Mouse (Mus musculus) kidney, adult 2 months (tissue): ENCODE results near the gene Dlg2. TPM values are rescaled to one million over a fixed set of nuclear protein-coding genes. Genes with fewer than 3 reads are reported as not detected.
A peak's percentile ranks its signal among the peaks of the same experiment; 100 is the strongest.

ENCODE experiments used
- DNase-seq: peaks from one replicate; pipeline ENCODE4 v3.0.0; 2021
- H3K27ac ChIP-seq: fragments of 200-500 bp; 2 replicates; pipeline ENCODE4 v1.5.1; 2012; ENCODE audit warnings: low read depth, low read length, control low read depth, inconsistent platforms; ENCODE audit not compliant: insufficient read depth
- H3K27me3 ChIP-seq: fragments of 200-500 bp; replicated peaks from 2 replicates; pipeline ENCODE4 v1.6.1; 2012; ENCODE audit warnings: mild to moderate bottlenecking, moderate library complexity, low read length, inconsistent platforms; ENCODE audit not compliant: control insufficient read depth, insufficient read depth
- H3K36me3 ChIP-seq: fragments of 200-500 bp; 2 replicates; pipeline ENCODE4 v1.6.1; 2012; ENCODE audit warnings: mild to moderate bottlenecking, moderate library complexity, low read length, inconsistent platforms; ENCODE audit not compliant: control insufficient read depth, insufficient read depth
- H3K4me1 ChIP-seq: fragments of 200-500 bp; 2 replicates; pipeline ENCODE4 v1.6.1; 2011; ENCODE audit warnings: low read length; ENCODE audit not compliant: control insufficient read depth, insufficient read depth
- H3K4me3 ChIP-seq: fragments of 200-500 bp; 2 replicates; pipeline ENCODE4 v1.5.1; 2011; ENCODE audit warnings: mild to moderate bottlenecking, low read depth, low read length, control low read depth; ENCODE audit not compliant: insufficient read depth
- CTCF ChIP-seq: fragments of 200-500 bp; conservative IDR thresholded peaks from 2 replicates; pipeline ENCODE4 v1.5.1; 2011; ENCODE audit warnings: low read depth, mild to moderate bottlenecking, control low read depth, low read length, moderate library complexity, mixed read lengths; ENCODE audit not compliant: insufficient read depth, insufficient read length
- POLR2A ChIP-seq: fragments of 200-500 bp; IDR thresholded peaks from one replicate; pipeline ENCODE4 v1.6.1; 2011; ENCODE audit warnings: low read depth, low read length, control low read depth
- WGBS: fragments of 180-500 bp; shearing (Covaris S2); methylation state at CpG from one replicate; pipeline ENCODE4 v1.1.7; 2018; 5-methylcytosine and 5-hydroxymethylcytosine counted together
- polyA plus RNA-seq: library from polyadenylated mRNA; depleted of rRNA; stranded (reverse); fragments of >200 nt; gene quantifications from 2 replicates; pipeline ENCODE4 v1.2.3, GENCODE M21; 2012

Dlg2 gene
- polyA plus RNA-seq, 1 experiment, result 2.1 TPM

DNA sequence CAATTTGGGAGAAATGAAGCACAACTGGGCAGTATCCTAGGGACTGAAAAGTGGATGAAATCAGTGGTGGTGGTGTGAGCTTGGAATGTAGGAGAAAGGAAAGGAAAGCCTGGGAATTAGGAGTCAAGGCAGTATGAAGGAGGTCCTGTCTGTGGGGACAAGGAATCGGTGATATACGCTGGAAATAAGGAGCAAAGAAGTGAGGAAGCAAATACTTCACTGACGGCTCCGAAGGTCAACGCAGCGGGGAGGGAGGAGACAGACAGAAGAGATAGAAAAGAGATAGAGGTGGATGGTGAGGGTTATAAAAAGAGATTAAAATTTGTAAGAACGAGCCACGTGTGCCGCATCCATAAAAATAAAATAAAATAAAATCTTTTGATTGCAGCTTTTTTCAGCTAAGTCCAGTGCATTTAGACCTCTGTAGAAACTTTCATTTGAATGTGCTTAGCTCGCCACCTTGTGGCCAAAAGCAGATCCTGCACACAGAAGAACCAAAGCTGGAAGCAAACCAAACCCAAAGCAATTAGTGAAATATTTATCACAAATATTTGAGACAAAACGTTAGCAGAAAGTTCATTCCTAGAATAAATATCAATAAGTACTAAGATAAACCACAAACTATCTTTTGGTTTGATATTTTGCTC, 955.2 kb downstream of the Dlg2 start:
- Histone ChIP-seq H3K4me1 (no peaks in the 10 kb centered on the region), H3K27ac (no peak overlapping the region), H3K4me3 (no peak overlapping the region), H3K27me3 (no peaks in the 10 kb centered on the region), H3K36me3 (no peaks in the 10 kb centered on the region)
- WGBS, result 36% methylated on average over 11 of the region's 11 CpGs
- TF ChIP-seq CTCF, result peak; percentile 65
- TF ChIP-seq POLR2A, result no peak
- peak; percentile 47 for DNase-seq

DNA sequence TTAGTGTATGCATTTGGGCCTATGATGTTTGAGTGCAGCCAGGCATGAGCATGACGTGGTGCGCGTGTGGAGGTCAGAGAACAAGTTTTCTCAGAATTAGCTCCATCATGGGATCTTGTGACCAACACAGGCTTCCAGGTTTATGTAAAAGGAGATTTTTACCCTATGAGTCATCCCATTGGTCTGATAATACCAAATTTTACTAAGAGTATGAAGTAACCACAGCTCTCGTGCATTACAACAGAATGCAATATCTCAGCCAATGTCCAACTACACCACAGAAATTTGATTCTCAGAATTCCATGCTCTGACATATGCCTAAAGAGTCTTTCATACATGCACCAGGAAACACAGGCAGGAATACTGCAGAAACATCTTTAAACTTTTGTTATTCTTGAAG, 956.1 kb downstream of the Dlg2 start:
- H3K27ac ChIP-seq, result no peak overlapping the region
- no peaks in the 10 kb centered on the region for H3K4me1 ChIP-seq
- no peaks in the 10 kb centered on the region for H3K36me3 ChIP-seq
- 83% methylated on average over 4 of the region's 4 CpGs for WGBS
- DNase-seq, result no peak
- H3K4me3 ChIP-seq, result no peak overlapping the region
- H3K27me3 ChIP-seq, result no peaks in the 10 kb centered on the region
- TF ChIP-seq CTCF (no peak), POLR2A (no peak)

DNA sequence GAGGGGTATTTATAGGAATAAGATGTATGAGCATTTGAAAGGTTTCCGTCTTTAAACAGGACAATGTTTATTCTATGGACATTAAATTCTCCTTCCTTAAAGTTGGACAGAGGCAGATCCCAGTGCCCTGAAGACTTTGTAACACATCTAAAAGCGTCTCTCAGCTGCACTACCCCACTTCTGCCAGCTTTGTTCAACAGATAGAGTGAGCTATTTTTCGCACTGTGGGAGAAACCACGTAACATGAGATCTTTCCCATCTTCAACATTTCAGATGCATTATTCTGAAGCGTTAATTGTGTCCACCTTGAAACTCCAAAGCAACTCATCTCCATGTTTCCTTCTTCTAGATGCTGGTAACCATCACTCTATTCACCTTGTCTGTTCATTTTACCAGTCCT, 958.3 kb downstream of the Dlg2 start:
- 76% methylated on average over 5 of the region's 5 CpGs for WGBS
- DNase-seq, result no peak

GRCm38 (mm10) chr7:91440326-91440725, 963.9 kb downstream of the Dlg2 start:
- no peak for DNase-seq
- 79% methylated on average over 6 of the region's 6 CpGs for WGBS
- TF ChIP-seq CTCF (no peak), POLR2A (no peak)
- no peaks in the 10 kb centered on the region for H3K36me3 ChIP-seq
- no peaks in the 10 kb centered on the region for H3K27me3 ChIP-seq
- no peak overlapping the region for H3K4me3 ChIP-seq
- H3K4me1 ChIP-seq, result no peaks in the 10 kb centered on the region
- no peak overlapping the region for H3K27ac ChIP-seq

More for the DNA sequence above, 958.3 kb downstream of the Dlg2 start:
- Histone ChIP-seq H3K4me3 (no peak overlapping the region), H3K4me1 (no peaks in the 10 kb centered on the region), H3K27me3 (no peaks in the 10 kb centered on the region), H3K27ac (no peak overlapping the region), H3K36me3 (no peaks in the 10 kb centered on the region)
- TF ChIP-seq CTCF, result no peak

GRCm38 (mm10) chr7:91442447-91443376, 966.2 kb downstream of the Dlg2 start:
- no peak for DNase-seq
- no peak overlapping the region for H3K27ac ChIP-seq
- WGBS, result 53% methylated on average over 11 of the region's 11 CpGs
- H3K27me3 ChIP-seq, result no peaks in the 10 kb centered on the region
- no peak overlapping the region for H3K4me3 ChIP-seq
- no peaks in the 10 kb centered on the region for H3K36me3 ChIP-seq
- TF ChIP-seq CTCF, result no peak
- TF ChIP-seq POLR2A, result no peak
- H3K4me1 ChIP-seq, result no peaks in the 10 kb centered on the region

GRCm38 (mm10) chr7:91443377-91443714, 966.9 kb downstream of the Dlg2 start:
- Histone ChIP-seq H3K27ac (no peak overlapping the region), H3K27me3 (no peaks in the 10 kb centered on the region), H3K4me1 (no peaks in the 10 kb centered on the region), H3K36me3 (no peaks in the 10 kb centered on the region), H3K4me3 (no peak overlapping the region)
- no peak for TF ChIP-seq CTCF
- TF ChIP-seq POLR2A, result no peak
- WGBS, result 60% methylated on average over 5 of the region's 5 CpGs
- DNase-seq, result no peak

DNA sequence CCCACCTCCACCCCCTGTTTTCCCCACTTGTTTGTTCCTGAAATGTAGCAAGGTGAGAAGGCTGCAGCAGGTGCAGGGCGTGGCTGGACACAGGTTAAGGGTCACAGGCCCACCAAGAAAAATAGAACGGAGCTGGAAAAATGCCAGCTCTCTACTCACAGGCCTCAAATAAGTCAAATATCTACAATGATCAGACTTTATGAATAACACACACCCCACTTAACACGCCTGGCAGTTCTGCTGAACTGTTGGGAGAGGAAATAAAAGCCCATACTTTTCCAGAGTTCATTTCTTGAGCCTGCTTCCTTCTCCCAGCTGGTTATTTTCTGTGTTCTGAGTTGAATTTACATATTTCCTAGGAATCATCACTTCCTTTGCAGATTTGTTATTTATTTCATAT, 967.4 kb downstream of the Dlg2 start:
- Histone ChIP-seq H3K4me3 (no peak overlapping the region), H3K27me3 (no peaks in the 10 kb centered on the region), H3K36me3 (no peaks in the 10 kb centered on the region), H3K27ac (no peak overlapping the region), H3K4me1 (no peaks in the 10 kb centered on the region)
- 64% methylated on average over 3 of the region's 3 CpGs for WGBS
- DNase-seq, result no peak
- TF ChIP-seq POLR2A, result no peak
- TF ChIP-seq CTCF, result no peak
